Mouse (Mus musculus): ENCODE results near the gene Nrl. TPM values are rescaled to one million over a fixed set of nuclear protein-coding genes. Genes with fewer than 3 reads are reported as not detected.

Nrl gene
- polyA plus RNA-seq, 1 experiment from 2014 or later = 0.07 TPM

DNA sequence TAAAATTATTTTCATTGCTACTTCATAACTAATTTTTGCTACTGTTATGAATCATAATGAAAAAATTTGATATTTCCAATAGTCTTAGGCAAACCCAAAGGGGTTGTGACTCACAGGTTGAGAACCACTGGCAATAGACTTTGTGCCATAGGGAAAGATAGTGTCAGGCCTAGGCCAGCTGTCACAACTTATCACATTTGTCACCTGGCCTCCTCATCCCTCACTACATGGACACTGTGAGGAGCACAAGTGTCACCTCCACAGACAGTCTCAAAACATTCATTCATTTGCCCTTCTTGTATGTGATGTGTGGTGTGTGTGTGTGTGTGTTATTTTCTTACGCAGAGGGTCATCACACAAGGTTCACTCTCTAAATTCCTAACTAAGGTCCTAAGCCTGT lies 47.4 kb downstream of the Nrl start:
- Histone ChIP-seq H3K4me1 (replicated peaks) (peaks cover 7% of the 10 kb centered on the region; the same call in 1 of the 2 replicates), H3K9me3 (no peaks in the 10 kb centered on the region), H3K4me3 (no peak overlapping the region), H3K27me3 (no peaks in the 10 kb centered on the region), H3K4me2 (no peak overlapping the region), H3K27ac (replicated peaks) (no peak overlapping the region), H3K9ac (no peak overlapping the region), H3K36me3 (no peaks in the 10 kb centered on the region)
- no peak for ATAC-seq (ENCODE audit: low read depth)
- 96% methylated on average over 1 of the region's 1 CpGs for WGBS

GRCm38 (mm10) chr14:55475654-55476053 lies 49.1 kb downstream of the Nrl start:
- no peak overlapping the region for H3K27ac ChIP-seq (replicated peaks)
- no peaks in the 10 kb centered on the region for H3K9me3 ChIP-seq
- WGBS = 66% methylated on average over 2 of the region's 2 CpGs
- H3K4me2 ChIP-seq = no peak overlapping the region
- no peak overlapping the region for H3K9ac ChIP-seq
- H3K36me3 ChIP-seq = no peaks in the 10 kb centered on the region
- no peak overlapping the region for H3K4me3 ChIP-seq
- H3K4me1 ChIP-seq (replicated peaks) = peaks cover 7% of the 10 kb centered on the region
- ATAC-seq (ENCODE audit: low read depth) = no peak
- H3K27me3 ChIP-seq = no peaks in the 10 kb centered on the region

GRCm38 (mm10) chr14:55470806-55471205 lies 54.0 kb downstream of the Nrl start:
- Histone ChIP-seq H3K4me2 (no peak overlapping the region), H3K36me3 (no peaks in the 10 kb centered on the region), H3K9ac (no peak overlapping the region), H3K4me3 (no peak overlapping the region), H3K27me3 (no peaks in the 10 kb centered on the region), H3K27ac (replicated peaks) (no peak overlapping the region), H3K9me3 (no peaks in the 10 kb centered on the region), H3K4me1 (replicated peaks) (no peaks in the 10 kb centered on the region; the same call in 1 of the 2 replicates)
- 17% methylated on average over 10 of the region's 10 CpGs for WGBS
- no peak for ATAC-seq (ENCODE audit: low read depth)

DNA sequence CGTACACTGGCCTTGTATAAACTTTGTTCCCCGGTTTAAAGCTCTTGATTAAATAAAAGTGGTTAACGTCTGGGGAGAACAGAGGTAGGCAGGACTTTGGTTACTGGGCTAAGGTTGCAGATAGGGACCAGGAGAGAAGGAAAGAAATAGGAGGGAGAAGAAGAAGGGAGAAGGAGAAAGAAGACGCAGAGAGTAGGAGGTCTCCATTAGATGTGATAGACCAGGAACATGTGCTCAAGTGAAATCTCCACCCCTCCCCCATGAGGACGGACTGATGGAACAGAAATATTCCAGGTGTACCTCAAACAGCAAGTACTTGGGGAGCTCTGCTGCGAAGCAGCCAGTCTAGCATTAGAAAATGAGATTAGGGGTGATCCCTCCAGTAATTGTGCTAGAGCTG lies 55.0 kb downstream of the Nrl start:
- WGBS = 89% methylated on average over 6 of the region's 6 CpGs
- H3K9me3 ChIP-seq = no peaks in the 10 kb centered on the region
- no peak overlapping the region for H3K27ac ChIP-seq (replicated peaks)
- ATAC-seq (ENCODE audit: low read depth) = no peak
- no peak overlapping the region for H3K4me3 ChIP-seq
- no peak overlapping the region for H3K4me2 ChIP-seq
- H3K9ac ChIP-seq = no peak overlapping the region
- H3K36me3 ChIP-seq = no peaks in the 10 kb centered on the region
- H3K27me3 ChIP-seq = no peaks in the 10 kb centered on the region
- no peaks in the 10 kb centered on the region; the same call in 1 of the 2 replicates for H3K4me1 ChIP-seq (replicated peaks)

DNA sequence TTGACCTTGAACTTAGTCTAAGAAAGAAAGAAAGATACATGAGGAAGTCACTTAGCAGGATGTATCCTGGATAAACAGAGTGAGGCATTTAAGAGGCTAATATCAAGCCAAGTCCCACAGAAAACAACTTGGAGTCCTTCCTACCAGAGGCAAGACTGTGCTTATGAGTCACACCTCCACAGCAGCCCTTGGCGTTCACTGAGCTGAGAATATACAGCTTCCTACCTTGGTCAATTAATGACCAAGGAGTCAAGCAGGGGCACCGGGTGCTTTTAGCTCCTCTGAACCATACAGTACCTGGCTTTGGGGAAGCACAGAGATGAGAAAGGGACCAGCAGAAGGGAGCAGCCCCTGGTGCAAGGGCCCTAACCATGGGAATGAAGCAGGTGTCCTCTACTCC lies 55.7 kb downstream of the Nrl start:
- 84% methylated on average over 2 of the region's 2 CpGs for WGBS
- Histone ChIP-seq H3K9me3 (no peaks in the 10 kb centered on the region), H3K27me3 (no peaks in the 10 kb centered on the region), H3K36me3 (no peaks in the 10 kb centered on the region), H3K4me1 (replicated peaks) (no peaks in the 10 kb centered on the region; the same call in 1 of the 2 replicates), H3K9ac (no peak overlapping the region), H3K4me3 (no peak overlapping the region), H3K4me2 (no peak overlapping the region), H3K27ac (replicated peaks) (no peak overlapping the region)
- ATAC-seq (ENCODE audit: low read depth) = no peak

Other genes starting within 250 kb of the Nrl start
- gene Dhrs4, start 46.2 kb downstream of the Nrl start, polyA plus RNA-seq (2015; fragmentation: Nextera tagmentation; extraction: Ambion mirVana) = 26.1 and 31.9 TPM in 2 replicates
- gene Carmil3, start 34.3 kb downstream of the Nrl start, polyA plus RNA-seq (2015; fragmentation: Nextera tagmentation; extraction: Ambion mirVana) = 19.6 and 21.7 TPM in 2 replicates
- 5.7 and 10.1 TPM in 2 replicates for gene Cpne6, start 14.5 kb downstream of the Nrl start, polyA plus RNA-seq (2015; fragmentation: Nextera tagmentation; extraction: Ambion mirVana)
- 18.7 and 20.3 TPM in 2 replicates for gene Pck2, start 15.3 kb upstream of the Nrl start, polyA plus RNA-seq (2015; fragmentation: Nextera tagmentation; extraction: Ambion mirVana)
- 109 and 126 TPM in 2 replicates for gene Dcaf11, start 35.0 kb upstream of the Nrl start, polyA plus RNA-seq (2015; fragmentation: Nextera tagmentation; extraction: Ambion mirVana)
- 0.59 TPM in 1 of 2 replicates, not detected in the other for gene A730061H03Rik, start 35.4 kb upstream of the Nrl start, polyA plus RNA-seq (2015; fragmentation: Nextera tagmentation; extraction: Ambion mirVana)
- gene Fitm1, start 50.6 kb upstream of the Nrl start, polyA plus RNA-seq (2015; fragmentation: Nextera tagmentation; extraction: Ambion mirVana) = 1.0 and 3.2 TPM in 2 replicates
- gene Psme1, start 53.1 kb upstream of the Nrl start, polyA plus RNA-seq (2015; fragmentation: Nextera tagmentation; extraction: Ambion mirVana) = 167 and 179 TPM in 2 replicates
- gene Emc9, start 60.3 kb upstream of the Nrl start, polyA plus RNA-seq (2015; fragmentation: Nextera tagmentation; extraction: Ambion mirVana) = 20.4 and 24.5 TPM in 2 replicates
- 178 and 199 TPM in 2 replicates for gene Psme2, start 66.1 kb upstream of the Nrl start, polyA plus RNA-seq (2015; fragmentation: Nextera tagmentation; extraction: Ambion mirVana)
- gene Rnf31, start 66.7 kb upstream of the Nrl start, polyA plus RNA-seq (2015; fragmentation: Nextera tagmentation; extraction: Ambion mirVana) = 21.7 and 27.5 TPM in 2 replicates
- 9.8 and 10.4 TPM in 2 replicates for gene Irf9, start 78.6 kb upstream of the Nrl start, polyA plus RNA-seq (2015; fragmentation: Nextera tagmentation; extraction: Ambion mirVana)
- 17.4 and 17.6 TPM in 2 replicates for gene Rec8, start 93.1 kb upstream of the Nrl start, polyA plus RNA-seq (2015; fragmentation: Nextera tagmentation; extraction: Ambion mirVana)
- gene Ipo4, start 111.0 kb upstream of the Nrl start, polyA plus RNA-seq (2015; fragmentation: Nextera tagmentation; extraction: Ambion mirVana) = 81.6 and 84.5 TPM in 2 replicates
- 1.9 and 3.0 TPM in 2 replicates for gene Gm49378, start 112.9 kb upstream of the Nrl start, polyA plus RNA-seq (2015; fragmentation: Nextera tagmentation; extraction: Ambion mirVana)
- gene Tm9sf1, start 118.8 kb upstream of the Nrl start, polyA plus RNA-seq (2015; fragmentation: Nextera tagmentation; extraction: Ambion mirVana) = 60.0 and 61.2 TPM in 2 replicates
- gene Tssk4, start 125.2 kb upstream of the Nrl start, polyA plus RNA-seq (2015; fragmentation: Nextera tagmentation; extraction: Ambion mirVana) = 0.30 and 0.31 TPM in 2 replicates
- 68.6 and 70.4 TPM in 2 replicates for gene Mdp1, start 135.5 kb upstream of the Nrl start, polyA plus RNA-seq (2015; fragmentation: Nextera tagmentation; extraction: Ambion mirVana)
- gene Gmpr2, start 147.0 kb upstream of the Nrl start, polyA plus RNA-seq (2015; fragmentation: Nextera tagmentation; extraction: Ambion mirVana) = 51.1 and 55.0 TPM in 2 replicates
- 551 and 603 TPM in 2 replicates for gene Nedd8, start 147.1 kb upstream of the Nrl start, polyA plus RNA-seq (2015; fragmentation: Nextera tagmentation; extraction: Ambion mirVana)
- 26.3 and 26.9 TPM in 2 replicates for gene Tinf2, start 156.8 kb upstream of the Nrl start, polyA plus RNA-seq (2015; fragmentation: Nextera tagmentation; extraction: Ambion mirVana)
- 0.17 and 0.66 TPM in 2 replicates for gene Tgm1, start 188.9 kb upstream of the Nrl start, polyA plus RNA-seq (2015; fragmentation: Nextera tagmentation; extraction: Ambion mirVana)
- gene Rabggta, start 197.3 kb upstream of the Nrl start, polyA plus RNA-seq (2015; fragmentation: Nextera tagmentation; extraction: Ambion mirVana) = 50.6 and 53.2 TPM in 2 replicates
- 90.0 and 95.0 TPM in 2 replicates for gene Dhrs1, start 220.7 kb upstream of the Nrl start, polyA plus RNA-seq (2015; fragmentation: Nextera tagmentation; extraction: Ambion mirVana)
- gene Nop9, start 220.7 kb upstream of the Nrl start, polyA plus RNA-seq (2015; fragmentation: Nextera tagmentation; extraction: Ambion mirVana) = 29.3 and 32.7 TPM in 2 replicates
- 0.24 TPM in 1 of 2 replicates, not detected in the other for gene Cideb, start 233.5 kb upstream of the Nrl start, polyA plus RNA-seq (2015; fragmentation: Nextera tagmentation; extraction: Ambion mirVana)
- 0.29 and 0.33 TPM in 2 replicates for gene Ltb4r2, start 236.4 kb upstream of the Nrl start, polyA plus RNA-seq (2015; fragmentation: Nextera tagmentation; extraction: Ambion mirVana)
- gene Ltb4r1, start 241.0 kb upstream of the Nrl start, polyA plus RNA-seq (2015; fragmentation: Nextera tagmentation; extraction: Ambion mirVana) = 0.21 and 0.28 TPM in 2 replicates